Mouse (Mus musculus): ENCODE measurements around the gene Pvr.
"Not testable (repeated sequence)": the region's sequence is repeated elsewhere in the genome, so short reads cannot be mapped to it uniquely, and the experiment has no call there.

Pvr gene

GRCm38 (mm10) chr7:19935171-19935751 lies 14.3 kb upstream of the Pvr start:
- in situ Hi-C loops (cut with MboI; ENCODE audit: low sequenced_read_pairs), result no loop called here

- in situ Hi-C loops (cut with MboI; ENCODE audit: low sequenced_read_pairs), result no loop called here
Observed at GRCm38 (mm10) chr7:19932877-19933809, 12.2 kb upstream of the Pvr start.

DNA sequence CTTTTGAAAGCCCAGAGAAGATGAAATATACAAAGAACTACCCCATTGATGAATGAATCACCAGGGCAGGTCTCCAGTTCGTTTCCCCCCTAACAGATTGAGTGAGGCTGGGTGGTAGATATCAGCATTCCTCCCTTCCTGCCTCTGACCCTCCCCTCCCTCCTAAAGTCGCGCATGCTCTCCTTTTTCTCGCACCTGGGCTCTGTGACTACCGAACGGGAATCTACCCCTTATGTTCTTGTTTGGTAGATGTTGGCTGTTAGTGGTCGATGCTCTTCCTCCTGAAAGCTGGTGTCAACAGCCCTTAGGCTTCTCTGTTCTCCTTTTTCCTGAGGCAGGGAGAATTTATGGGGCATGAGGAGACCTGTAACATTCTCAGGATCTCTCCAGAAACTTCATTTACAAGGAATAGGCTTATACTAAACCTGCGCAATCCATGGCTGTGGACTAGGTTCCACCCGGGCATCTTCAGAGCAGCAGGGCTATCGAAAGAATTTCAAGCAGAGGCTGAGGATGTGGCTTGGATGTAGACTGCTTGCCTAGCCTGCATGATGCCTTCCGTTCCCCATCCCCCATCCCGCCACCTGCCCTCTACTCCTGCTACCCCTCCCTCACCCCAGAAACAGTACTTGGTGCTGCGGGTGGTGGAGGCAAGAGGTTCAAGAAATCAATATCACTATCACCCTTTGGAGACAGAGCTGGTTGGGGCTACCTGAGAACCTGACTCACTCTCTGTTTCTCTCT lies 11.3 kb upstream of the Pvr start:
- in situ Hi-C loops (cut with MboI; ENCODE audit: low sequenced_read_pairs), result no loop called here

- in situ Hi-C loops (cut with MboI; ENCODE audit: low sequenced_read_pairs), result not testable (repeated sequence)
Observed at GRCm38 (mm10) chr7:19930481-19930880, 9.5 kb upstream of the Pvr start.

DNA sequence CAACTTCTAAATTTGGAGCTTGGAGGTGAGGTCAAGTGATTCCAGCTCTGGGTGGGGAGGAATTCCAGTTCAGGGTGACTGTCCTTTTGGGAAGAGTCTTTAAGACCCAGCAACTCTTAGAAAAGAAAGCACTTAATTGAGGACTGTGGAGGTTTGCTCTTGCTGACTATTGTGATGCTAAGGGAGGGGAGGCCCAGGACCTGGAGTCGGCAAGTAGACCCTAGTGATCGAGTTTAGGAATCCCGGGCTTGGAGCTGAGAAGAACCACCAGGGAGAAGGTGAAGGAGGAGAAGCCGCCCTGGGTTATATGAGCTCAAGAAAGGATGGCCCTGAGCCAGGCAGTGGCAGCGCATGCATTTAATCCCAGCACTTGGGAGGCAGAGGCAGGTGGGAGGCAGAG lies 7.5 kb upstream of the Pvr start:
- in situ Hi-C loops (cut with MboI; ENCODE audit: low sequenced_read_pairs), result no loop called here

GRCm38 (mm10) chr7:19926849-19927480 lies 6.0 kb upstream of the Pvr start:
- in situ Hi-C loops (cut with MboI; ENCODE audit: low sequenced_read_pairs), result no loop called here

DNA sequence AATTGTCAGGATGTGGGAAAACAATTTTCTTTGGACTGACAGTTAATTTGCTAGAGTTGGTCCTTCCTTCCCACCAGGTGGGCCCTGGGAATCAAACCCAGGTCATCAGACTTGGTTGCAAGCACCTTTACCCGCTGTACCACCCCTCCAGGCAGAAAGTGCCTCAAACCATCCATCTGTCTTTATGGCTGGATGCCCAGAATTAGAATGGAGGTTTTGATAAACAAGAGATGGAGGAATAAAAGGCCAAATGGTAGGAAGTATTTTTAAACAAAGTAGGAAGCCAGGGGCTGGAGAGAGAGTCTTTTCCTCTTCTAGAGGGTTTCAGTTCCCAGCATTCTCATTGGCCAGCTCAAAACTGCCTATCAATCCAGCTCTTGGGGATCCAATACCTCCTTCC lies 4.4 kb upstream of the Pvr start:
- in situ Hi-C loops (cut with MboI; ENCODE audit: low sequenced_read_pairs), result no loop called here

DNA sequence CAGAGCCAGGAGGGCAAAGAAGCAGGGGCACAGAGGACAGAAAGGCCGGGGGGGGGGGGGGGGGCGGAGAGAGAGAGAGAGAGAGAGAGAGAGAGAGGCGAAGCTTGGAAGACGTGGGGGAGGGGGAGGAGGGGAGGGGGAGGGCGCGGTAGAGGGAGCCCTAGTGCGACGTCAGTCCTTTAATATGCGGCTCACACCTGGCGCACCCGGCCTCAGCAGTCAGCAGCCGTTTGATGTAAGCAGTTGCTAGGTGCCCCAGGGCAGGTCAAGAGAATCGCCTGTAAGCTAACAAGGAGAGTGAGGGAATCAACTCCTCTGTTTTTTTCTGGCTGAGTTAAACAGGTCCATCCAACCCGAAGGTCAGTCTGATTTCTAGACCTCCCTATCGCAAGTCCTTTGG lies 2.8 kb upstream of the Pvr start:
- in situ Hi-C loops (cut with MboI; ENCODE audit: low sequenced_read_pairs), result no loop called here

GRCm38 (mm10) chr7:19923354-19923753 lies 2.4 kb upstream of the Pvr start:
- in situ Hi-C loops (cut with MboI; ENCODE audit: low sequenced_read_pairs), result no loop called here

DNA sequence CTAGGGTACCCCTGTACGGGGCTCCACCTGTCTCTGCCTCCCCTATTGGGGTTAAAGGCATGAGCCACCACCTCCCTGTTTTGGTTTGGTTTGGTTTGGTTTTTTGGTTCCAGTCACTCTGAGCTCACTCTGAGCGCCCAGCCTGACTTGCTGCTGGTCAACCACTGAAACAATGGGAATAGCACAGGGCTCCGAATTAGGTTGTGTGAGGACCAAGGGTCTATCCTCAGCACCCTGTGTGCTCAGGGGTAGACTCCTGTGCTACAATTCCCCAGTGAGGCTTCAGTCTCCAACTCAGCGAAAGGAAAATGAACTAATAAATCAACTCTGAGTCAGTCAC lies 824 bp downstream of the Pvr start:
- in situ Hi-C loops (cut with MboI; ENCODE audit: low sequenced_read_pairs), result no loop called here

- in situ Hi-C loops (cut with MboI; ENCODE audit: low sequenced_read_pairs), result no loop called here
Observed at GRCm38 (mm10) chr7:19914558-19914957, 6.4 kb downstream of the Pvr start.

- in situ Hi-C loops (cut with MboI; ENCODE audit: low sequenced_read_pairs), result no loop called here
Observed at GRCm38 (mm10) chr7:19911695-19912524, 9.1 kb downstream of the Pvr start.

GRCm38 (mm10) chr7:19911292-19911658 lies 9.7 kb downstream of the Pvr start:
- in situ Hi-C loops (cut with MboI; ENCODE audit: low sequenced_read_pairs), result no loop called here

GRCm38 (mm10) chr7:19910421-19911291 lies 10.3 kb downstream of the Pvr start:
- in situ Hi-C loops (cut with MboI; ENCODE audit: low sequenced_read_pairs), result no loop called here

DNA sequence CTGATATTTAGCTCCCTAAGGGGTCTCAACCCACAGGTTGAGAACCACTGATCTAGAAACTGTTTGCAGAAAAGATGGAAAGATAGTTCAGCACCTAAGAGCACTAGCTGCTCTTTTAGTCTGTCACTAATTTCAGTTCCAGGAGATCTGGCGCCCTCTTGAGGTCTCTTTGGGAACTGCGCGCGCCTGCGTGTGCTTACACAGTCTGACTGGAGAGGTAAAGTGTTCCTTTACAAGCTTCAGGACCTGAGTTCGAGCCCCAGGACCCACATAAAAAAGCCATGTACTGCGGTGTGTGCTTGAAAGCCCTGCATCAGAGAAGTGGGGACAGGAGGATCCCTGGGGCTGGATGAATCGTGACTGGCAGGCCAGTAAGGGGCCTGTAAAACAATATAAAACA lies 31.1 kb downstream of the Pvr start:
- in situ Hi-C loops (cut with MboI; ENCODE audit: low sequenced_read_pairs), result no loop called here

DNA sequence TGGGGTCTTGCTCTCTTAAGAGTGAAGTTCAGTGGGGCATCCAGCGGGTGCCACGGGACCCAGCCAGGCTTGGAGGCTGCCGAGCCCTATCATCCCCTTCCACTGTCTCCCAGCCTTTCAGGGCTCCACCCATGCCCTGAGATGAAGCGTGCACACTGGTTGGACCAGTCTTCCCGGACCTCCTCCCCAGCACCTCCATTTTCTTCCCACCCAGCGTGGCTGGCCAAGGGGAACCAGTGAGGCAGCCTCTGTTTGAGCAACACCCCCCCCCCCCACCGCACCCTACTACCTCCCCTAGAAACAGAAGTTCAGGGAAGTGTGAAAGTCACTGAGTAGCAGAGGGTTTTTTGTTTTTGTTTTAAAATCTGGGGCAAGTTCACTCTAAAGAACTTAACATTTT lies 33.1 kb downstream of the Pvr start, which contains the start of gene Ceacam19:
Gene Ceacam19 (minus strand): TSS at position 117 of the 400 bp plus-strand sequence.
- in situ Hi-C loops (cut with MboI; ENCODE audit: low sequenced_read_pairs), result no loop called here

DNA sequence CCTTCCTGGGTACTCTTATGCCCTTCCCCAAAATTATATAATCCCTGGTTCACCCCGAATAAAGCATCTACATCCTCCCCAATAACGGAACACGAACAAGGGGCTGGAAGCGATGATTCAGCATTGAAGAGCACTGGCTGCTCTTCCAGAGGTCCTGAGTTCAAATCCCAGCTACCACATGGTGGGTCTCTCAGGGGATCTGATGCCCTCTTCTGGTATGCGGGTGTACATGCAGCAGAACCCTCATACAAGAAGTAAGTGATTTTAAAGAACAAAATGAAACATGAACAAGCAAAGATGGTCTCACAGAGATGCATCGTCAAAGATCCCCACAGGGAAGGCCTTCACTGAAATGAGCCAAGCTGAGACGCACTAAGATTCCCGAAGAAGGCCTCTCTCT lies 40.2 kb downstream of the Pvr start:
- in situ Hi-C loops (cut with MboI; ENCODE audit: low sequenced_read_pairs), result no loop called here

DNA sequence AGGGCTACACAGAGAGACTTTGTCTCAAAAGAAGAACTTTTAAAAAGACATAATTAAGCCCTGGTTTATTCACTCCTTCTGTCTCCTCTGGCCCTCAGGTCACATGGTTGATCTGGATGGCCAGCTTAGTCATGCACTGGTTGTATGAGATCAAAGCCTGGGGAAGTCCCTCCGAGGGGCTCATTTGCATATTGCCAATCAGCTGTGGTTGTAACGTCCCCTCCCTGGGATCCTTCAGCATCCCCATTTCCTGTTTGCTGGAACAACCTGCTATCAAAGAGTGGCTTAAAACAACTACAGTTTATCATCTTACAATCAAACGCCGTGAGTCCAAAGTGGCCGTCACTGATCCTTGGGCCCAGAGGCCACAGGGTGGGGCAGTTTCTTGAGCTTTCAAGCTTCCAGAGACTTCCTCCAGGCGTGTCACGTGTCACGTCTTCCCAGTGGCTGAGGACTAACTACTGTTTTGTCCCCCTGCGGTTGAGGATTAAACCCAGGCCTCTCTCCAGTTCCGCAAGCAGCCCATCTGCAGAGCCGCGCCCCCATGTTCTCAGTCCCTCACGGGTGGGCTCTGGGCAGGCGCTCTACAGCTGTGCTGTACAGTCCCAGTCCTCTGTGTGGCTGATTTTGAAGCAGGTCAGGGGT lies 44.1 kb downstream of the Pvr start:
- in situ Hi-C loops (cut with MboI; ENCODE audit: low sequenced_read_pairs), result no loop called here
